Mouse (Mus musculus) kidney, embryonic 16.5 days (tissue): ENCODE results near the gene Tango2. TPM values are rescaled to one million over a fixed set of nuclear protein-coding genes. Genes with fewer than 3 reads are reported as not detected.

Source experiments
- microRNA counts: library from miRNA; unstranded; fragments of <30 nt; microRNA quantifications from one replicate; lab custom pipeline; 2016
- microRNA-seq: library from miRNA; unstranded; fragments of <30 nt; microRNA quantifications from one replicate; pipeline ENCODE4, GENCODE M21; 2016
- polyA plus RNA-seq: library from polyadenylated mRNA; unstranded; fragments of >200 nt; fragmentation: Nextera tagmentation; extraction: Ambion mirVana; gene quantifications from 2 replicates; pipeline ENCODE4 v1.2.1, GENCODE M21; 2015

Gene Tango2
- polyA plus RNA-seq, 1 experiment from 2014 or later, result 31.0 TPM

MicroRNAs encoded within 50 kb of the gene (microRNA counts, 519-probe panel; counts per million panel counts)
- microRNA mmu-miR-1306 (lab: Ali Mortazavi, UCI), result 1,765 counts per million, percentile 45 among the panel's probes with 10 or more counts
- 3,003 counts per million, percentile 71 among the panel's probes with 10 or more counts for microRNA mmu-miR-185 (lab: Ali Mortazavi, UCI)

Small RNAs within 50 kb of the gene (microRNA-seq; reads per million reads assigned to microRNA genes)
- gene Gm24572 (0.95 reads per million), gene Gm26219 (not detected), gene Mir1306 (192 reads per million, percentile 64 among the genes with 10 or more reads in this experiment), gene Mir185 (182 reads per million, percentile 63 among the genes with 10 or more reads in this experiment)

Other genes with a start within 250 kb of the Tango2 start
- gene Rtn4r, start 220.5 kb downstream of the Tango2 start, polyA plus RNA-seq, result 1.0 and 3.4 TPM in 2 replicates
- gene Ccdc188, start 130.2 kb downstream of the Tango2 start, polyA plus RNA-seq, result not detected in 2 replicates
- gene Zdhhc8, start 113.0 kb downstream of the Tango2 start, polyA plus RNA-seq, result 8.9 and 11.6 TPM in 2 replicates
- gene Trmt2a, start 99.4 kb downstream of the Tango2 start, polyA plus RNA-seq, result 117 and 119 TPM in 2 replicates
- gene Ranbp1, start 99.4 kb downstream of the Tango2 start, polyA plus RNA-seq, result 508 and 585 TPM in 2 replicates
- gene Gm49776, start 89.8 kb downstream of the Tango2 start, polyA plus RNA-seq, result 2.1 TPM in 1 of 2 replicates, not detected in the other
- gene Dgcr8, start 58.9 kb downstream of the Tango2 start, polyA plus RNA-seq, result 30.7 and 33.9 TPM in 2 replicates
- 31.0 and 31.2 TPM in 2 replicates for gene Arvcf, start 79 bp upstream of the Tango2 start, polyA plus RNA-seq
- 33.7 and 35.2 TPM in 2 replicates for gene Txnrd2, start 78.3 kb upstream of the Tango2 start, polyA plus RNA-seq
- 119 and 127 TPM in 2 replicates for gene Comt, start 78.7 kb upstream of the Tango2 start, polyA plus RNA-seq
- gene Gnb1l, start 150.6 kb upstream of the Tango2 start, polyA plus RNA-seq, result 19.1 and 19.7 TPM in 2 replicates
- 3.3 and 4.3 TPM in 2 replicates for gene Rtl10, start 150.8 kb upstream of the Tango2 start, polyA plus RNA-seq
- 0.26 and 0.32 TPM in 2 replicates for gene Tbx1, start 242.6 kb upstream of the Tango2 start, polyA plus RNA-seq